Mouse (Mus musculus): ENCODE results near the gene Il17rd. TPM values are rescaled to one million over a fixed set of nuclear protein-coding genes. Genes with fewer than 3 reads are reported as not detected.

Il17rd gene
- total RNA-seq, 1 experiment, result 28.2 TPM

DNA sequence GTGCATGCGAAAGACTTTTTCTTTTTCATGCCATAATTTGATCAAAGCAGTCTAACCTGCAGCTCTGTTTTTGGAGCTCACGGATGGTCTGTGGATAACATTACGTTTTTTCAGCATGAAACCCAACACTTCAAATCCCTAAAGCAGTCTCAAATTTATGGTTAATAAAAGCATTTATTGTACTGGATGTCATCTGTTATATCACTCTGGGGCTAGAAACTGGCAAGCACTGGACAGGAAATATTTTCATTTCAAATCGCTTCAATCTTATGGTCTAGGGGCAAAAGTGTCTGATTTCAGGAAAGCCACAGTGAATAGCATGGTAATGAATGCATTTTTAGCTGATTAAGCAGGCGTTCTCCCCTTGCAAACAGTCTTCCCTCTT is 12.8 kb downstream of the Il17rd start:
- H3K4me3 ChIP-seq (ENCODE audit: insufficient read depth in 1 of 2, low read depth in 1 of 2, low read length in 2 of 2, poor library complexity in 1 of 2, severe bottlenecking in 1 of 2), result no peak overlapping the region
- no peak overlapping the region; the same call in 1 of the 2 replicates for H3K27ac ChIP-seq (ENCODE audit: insufficient read depth, low read depth, low read length, poor library complexity, severe bottlenecking)
- no peaks in the 10 kb centered on the region for H3K9me3 ChIP-seq (ENCODE audit: control insufficient read depth, insufficient read depth, low read depth, low read length)
- peaks cover 6% of the 10 kb centered on the region; the same call in 1 of the 2 replicates for H3K36me3 ChIP-seq (ENCODE audit: control insufficient read depth, insufficient read depth, low read length, poor library complexity, severe bottlenecking)
- in situ Hi-C loops (cut with MboI; ENCODE audit: low sequenced_read_pairs in 2 of 2, unreplicated experiment in 2 of 2), result no loop called here
- TF ChIP-seq CHD2 (IDR thresholded peaks at IDR 0.05; ENCODE audit: low read depth, low read length) (no peak), HCFC1 (IDR thresholded peaks at IDR 0.05; ENCODE audit: borderline replicate concordance, insufficient read depth, low read length) (no peak), MAFK (IDR thresholded peaks at IDR 0.05; ENCODE audit: insufficient read depth, low read depth, low read length) (no peak), ZNF384 (IDR thresholded peaks at IDR 0.05; ENCODE audit: low read depth, low read length) (no peak), ZC3H11A (IDR thresholded peaks at IDR 0.05; ENCODE audit: borderline replicate concordance, low read depth, low read length) (no peak)
- H3K4me1 ChIP-seq (ENCODE audit: control insufficient read depth in 2 of 2, insufficient read depth in 2 of 2, low read length in 2 of 2, poor library complexity in 1 of 2), result peaks cover 4 to 29% of the 10 kb centered on the region in 2 experiments; a peak in 3 of 4 replicates
- H3K9ac ChIP-seq (ENCODE audit: insufficient read depth, low read depth, low read length, poor library complexity, severe bottlenecking), result no peak overlapping the region
- no peak for DNase-seq (ENCODE audit: low read depth, low spot score)

DNA sequence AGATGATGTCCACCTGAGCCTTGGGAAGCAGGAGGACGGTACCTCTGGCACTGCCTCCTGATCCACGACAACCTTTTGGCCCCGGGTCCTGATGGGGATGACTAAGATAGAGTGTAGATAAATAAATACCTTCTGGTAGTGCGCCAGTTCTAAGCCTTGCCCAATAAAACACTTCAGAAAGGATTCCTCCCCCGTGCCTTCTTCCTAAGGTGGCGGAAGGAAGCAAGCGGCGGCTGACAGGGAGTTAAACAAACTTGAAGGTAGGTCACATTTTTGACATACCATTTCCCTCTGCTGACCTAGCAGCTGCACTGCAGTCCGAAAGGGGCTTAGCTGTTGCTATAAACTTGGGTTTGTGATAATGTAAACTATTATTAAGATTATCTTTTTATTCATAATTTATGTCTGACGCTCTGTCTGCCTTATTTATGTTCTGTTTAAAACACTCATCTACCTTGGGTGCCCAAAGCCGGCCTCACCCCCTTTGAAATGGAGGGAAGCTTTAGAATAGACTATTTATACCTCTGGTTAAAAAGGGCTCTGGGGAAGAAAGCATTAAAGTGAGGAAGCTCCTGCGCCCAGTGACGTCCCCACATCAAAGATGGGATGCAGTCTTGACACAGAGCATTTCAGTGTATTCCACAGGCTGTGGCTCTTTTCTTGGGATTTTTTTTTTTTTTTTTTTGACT is 19.9 kb downstream of the Il17rd start:
- H3K4me1 ChIP-seq (ENCODE audit: control insufficient read depth in 2 of 2, insufficient read depth in 2 of 2, low read length in 2 of 2, poor library complexity in 1 of 2), result peaks cover 10 to 29% of the 10 kb centered on the region in 2 experiments
- no peak for DNase-seq (ENCODE audit: low read depth, low spot score)
- H3K4me3 ChIP-seq (ENCODE audit: insufficient read depth in 1 of 2, low read depth in 1 of 2, low read length in 2 of 2, poor library complexity in 1 of 2, severe bottlenecking in 1 of 2), result no peak overlapping the region
- H3K27ac ChIP-seq (ENCODE audit: insufficient read depth, low read depth, low read length, poor library complexity, severe bottlenecking), result no peak overlapping the region
- peaks cover 6% of the 10 kb centered on the region; the same call in 1 of the 2 replicates for H3K36me3 ChIP-seq (ENCODE audit: control insufficient read depth, insufficient read depth, low read length, poor library complexity, severe bottlenecking)
- no peaks in the 10 kb centered on the region for H3K9me3 ChIP-seq (ENCODE audit: control insufficient read depth, insufficient read depth, low read depth, low read length)
- in situ Hi-C loops (cut with MboI; ENCODE audit: low sequenced_read_pairs in 2 of 2, unreplicated experiment in 2 of 2), result no loop called here
- 0 out of 2 replicates have a peak overlapping the region, but pooled peaks have one; percentile 25 for H3K9ac ChIP-seq (ENCODE audit: insufficient read depth, low read depth, low read length, poor library complexity, severe bottlenecking)
- TF ChIP-seq HCFC1 (IDR thresholded peaks at IDR 0.05; ENCODE audit: borderline replicate concordance, insufficient read depth, low read length) (no peak), ZNF384 (IDR thresholded peaks at IDR 0.05; ENCODE audit: low read depth, low read length) (0 out of 2 replicates have a peak, but pooled peaks have one; percentile 31)

DNA sequence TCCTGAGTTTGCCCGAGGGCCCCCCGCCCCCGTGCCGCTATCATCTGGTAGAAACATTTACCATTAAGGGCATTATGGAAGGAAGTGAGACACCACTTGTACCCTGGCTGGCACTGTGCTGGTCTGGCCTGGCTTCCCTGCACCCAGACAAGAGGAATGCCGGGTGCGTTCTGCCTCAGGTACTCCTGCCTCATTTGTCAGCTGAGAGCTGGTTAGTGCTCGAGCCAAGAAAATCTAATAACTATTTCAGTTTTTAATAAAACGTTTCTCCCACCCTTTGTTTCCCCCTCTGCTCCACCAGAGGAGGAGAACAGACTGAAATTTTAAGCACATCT is 20.4 kb downstream of the Il17rd start:
- TF ChIP-seq CHD2 (IDR thresholded peaks at IDR 0.05; ENCODE audit: low read depth, low read length) (no peak), HCFC1 (IDR thresholded peaks at IDR 0.05; ENCODE audit: borderline replicate concordance, insufficient read depth, low read length) (no peak), ZC3H11A (IDR thresholded peaks at IDR 0.05; ENCODE audit: borderline replicate concordance, low read depth, low read length) (no peak), MAFK (IDR thresholded peaks at IDR 0.05; ENCODE audit: insufficient read depth, low read depth, low read length) (no peak), ZNF384 (IDR thresholded peaks at IDR 0.05; ENCODE audit: low read depth, low read length) (no peak)
- H3K4me3 ChIP-seq (ENCODE audit: insufficient read depth in 1 of 2, low read depth in 1 of 2, low read length in 2 of 2, poor library complexity in 1 of 2, severe bottlenecking in 1 of 2), result no peak overlapping the region
- no peak overlapping the region for H3K27ac ChIP-seq (ENCODE audit: insufficient read depth, low read depth, low read length, poor library complexity, severe bottlenecking)
- peaks cover 6% of the 10 kb centered on the region; the same call in 1 of the 2 replicates for H3K36me3 ChIP-seq (ENCODE audit: control insufficient read depth, insufficient read depth, low read length, poor library complexity, severe bottlenecking)
- H3K9ac ChIP-seq (ENCODE audit: insufficient read depth, low read depth, low read length, poor library complexity, severe bottlenecking), result no peak overlapping the region
- no peaks in the 10 kb centered on the region for H3K9me3 ChIP-seq (ENCODE audit: control insufficient read depth, insufficient read depth, low read depth, low read length)
- DNase-seq (ENCODE audit: low read depth, low spot score), result no peak
- peaks cover 10 to 30% of the 10 kb centered on the region in 2 experiments for H3K4me1 ChIP-seq (ENCODE audit: control insufficient read depth in 2 of 2, insufficient read depth in 2 of 2, low read length in 2 of 2, poor library complexity in 1 of 2)
- in situ Hi-C loops (cut with MboI; ENCODE audit: low sequenced_read_pairs in 2 of 2, unreplicated experiment in 2 of 2), result no loop called here

- H3K27ac ChIP-seq (ENCODE audit: insufficient read depth, low read depth, low read length, poor library complexity, severe bottlenecking), result no peak overlapping the region
- no peak overlapping the region for H3K9ac ChIP-seq (ENCODE audit: insufficient read depth, low read depth, low read length, poor library complexity, severe bottlenecking)
- peaks cover 20 to 35% of the 10 kb centered on the region in 2 experiments for H3K4me1 ChIP-seq (ENCODE audit: control insufficient read depth in 2 of 2, insufficient read depth in 2 of 2, low read length in 2 of 2, poor library complexity in 1 of 2)
- DNase-seq (ENCODE audit: low read depth, low spot score), result no peak
- in situ Hi-C loops (cut with MboI; ENCODE audit: low sequenced_read_pairs in 2 of 2, unreplicated experiment in 2 of 2), result no loop called here
- H3K36me3 ChIP-seq (ENCODE audit: control insufficient read depth, insufficient read depth, low read length, poor library complexity, severe bottlenecking), result no peaks in the 10 kb centered on the region; the same call in 1 of the 2 replicates
- no peaks in the 10 kb centered on the region for H3K9me3 ChIP-seq (ENCODE audit: control insufficient read depth, insufficient read depth, low read depth, low read length)
- no peak overlapping the region for H3K4me3 ChIP-seq (ENCODE audit: insufficient read depth in 1 of 2, low read depth in 1 of 2, low read length in 2 of 2, poor library complexity in 1 of 2, severe bottlenecking in 1 of 2)
- TF ChIP-seq HCFC1 (IDR thresholded peaks at IDR 0.05; ENCODE audit: borderline replicate concordance, insufficient read depth, low read length) (no peak), CHD2 (IDR thresholded peaks at IDR 0.05; ENCODE audit: low read depth, low read length) (no peak), MAFK (IDR thresholded peaks at IDR 0.05; ENCODE audit: insufficient read depth, low read depth, low read length) (no peak), ZC3H11A (IDR thresholded peaks at IDR 0.05; ENCODE audit: borderline replicate concordance, low read depth, low read length) (no peak), ZNF384 (IDR thresholded peaks at IDR 0.05; ENCODE audit: low read depth, low read length) (no peak)
Measured at GRCm38 (mm10) chr14:27063338-27063737, 24.6 kb downstream of the Il17rd start.
